Mouse (Mus musculus) embryonic facial prominence, embryonic 14.5 days (tissue): ENCODE results near the gene Ankib1. TPM values are rescaled to one million over a fixed set of nuclear protein-coding genes. Genes with fewer than 3 reads are reported as not detected.
"Not testable (repeated sequence)": the region's sequence is repeated elsewhere in the genome, so short reads cannot be mapped to it uniquely, and the experiment has no call there.

Experiments used
- ATAC-seq: fragments of 200-750 bp; cut with Nextera tagmentation; 2 replicates; pipeline ENCODE4 v1.8.0; 2017; ENCODE audit warnings: low read depth, moderate number of reproducible peaks, moderate TSS enrichment
- DNase-seq: peaks from one replicate; pipeline ENCODE4 v3.0.0-alpha.2; 2015; ENCODE audit warnings: low spot score
- H3K27ac ChIP-seq: fragments of 300-500 bp; sonication (generic); replicated peaks from 2 replicates; pipeline ENCODE4 v1.5.1; 2014; ENCODE audit warnings: low read depth, mild to moderate bottlenecking, low read length, moderate library complexity
- H3K27me3 ChIP-seq: fragments of 300-500 bp; sonication (generic); replicated peaks from 2 replicates; pipeline ENCODE4 v1.6.1; 2014; ENCODE audit warnings: low read length; ENCODE audit not compliant: control insufficient read depth, insufficient read depth
- H3K36me3 ChIP-seq: fragments of 300-500 bp; sonication (generic); 2 replicates; pipeline ENCODE4 v1.6.1; 2014; ENCODE audit warnings: low read length, mixed read lengths; ENCODE audit not compliant: control insufficient read depth, insufficient read depth
- H3K4me1 ChIP-seq: fragments of 300-500 bp; sonication (generic); 2 replicates; pipeline ENCODE4 v1.6.1; 2014; ENCODE audit warnings: antibody characterized with exemption, low read length; ENCODE audit not compliant: control insufficient read depth, insufficient read depth
- H3K4me2 ChIP-seq: fragments of 300-500 bp; sonication (generic); 2 replicates; pipeline ENCODE4 v1.6.1; 2014; ENCODE audit warnings: low read depth, mild to moderate bottlenecking, low read length, moderate library complexity, mixed read lengths
- H3K4me3 ChIP-seq: fragments of 300-500 bp; sonication (generic); 2 replicates; pipeline ENCODE4 v1.5.1; 2014; ENCODE audit warnings: low read depth, mild to moderate bottlenecking, low read length
- H3K9ac ChIP-seq: fragments of 300-500 bp; sonication (generic); 2 replicates; pipeline ENCODE4 v1.6.1; 2014; ENCODE audit warnings: low read depth, mild to moderate bottlenecking, low read length, moderate library complexity, mixed read lengths
- H3K9me3 ChIP-seq: fragments of 300-500 bp; sonication (generic); 2 replicates; pipeline ENCODE4 v1.6.1; 2016; ENCODE audit warnings: low read length; ENCODE audit not compliant: control insufficient read depth
- WGBS: fragments of 180-500 bp; shearing (Covaris S2); extraction: QIAGEN DNeasy Blood & Tissue Kit; methylation state at CpG from one replicate; pipeline ENCODE4 v1.1.7; 2014; 5-methylcytosine and 5-hydroxymethylcytosine counted together
- polyA plus RNA-seq: library from polyadenylated mRNA; unstranded; fragments of >200 nt; fragmentation: Nextera tagmentation; extraction: Ambion mirVana; gene quantifications from 2 replicates; pipeline ENCODE4 v1.2.1, GENCODE M21; 2014

Ankib1 gene
- polyA plus RNA-seq, 1 experiment from 2014 or later, result 13.2 TPM

- Histone ChIP-seq H3K9me3 (no peaks in the 10 kb centered on the region), H3K36me3 (no peaks in the 10 kb centered on the region), H3K9ac (no peak within 1 kb of the TSS), H3K4me3 (no peak within 1 kb of the TSS), H3K4me2 (no peak within 1 kb of the TSS), H3K4me1 (no peaks in the 10 kb centered on the region), H3K27ac (no peak within 1 kb of the TSS), H3K27me3 (no peaks in the 10 kb centered on the region)
- DNase-seq (no peak), ATAC-seq (no peak)
- 81% methylated on average over 5 of the region's 5 CpGs for WGBS
Observed at GRCm38 (mm10) chr5:3657085-3657484, 145.6 kb downstream of the Ankib1 start, which contains the start of gene Gatad1. TSS of gene Gatad1 (minus strand) at chr5:3657185.

GRCm38 (mm10) chr5:3653801-3654200, 148.9 kb downstream of the Ankib1 start:
- H3K27me3 ChIP-seq, result no peaks in the 10 kb centered on the region
- ATAC-seq (no peak), DNase-seq (no peak)
- H3K4me1 ChIP-seq, result no peaks in the 10 kb centered on the region
- no peak overlapping the region for H3K4me3 ChIP-seq
- 87% methylated on average over 4 of the region's 4 CpGs for WGBS
- H3K4me2 ChIP-seq, result no peak overlapping the region
- no peak overlapping the region for H3K27ac ChIP-seq
- no peaks in the 10 kb centered on the region for H3K36me3 ChIP-seq
- H3K9me3 ChIP-seq, result no peaks in the 10 kb centered on the region
- H3K9ac ChIP-seq, result no peak overlapping the region

GRCm38 (mm10) chr5:3652903-3653575, 149.7 kb downstream of the Ankib1 start:
- not testable (repeated sequence) for H3K4me2 ChIP-seq, ATAC-seq, H3K4me3 ChIP-seq, H3K9me3 ChIP-seq, H3K9ac ChIP-seq, DNase-seq, H3K4me1 ChIP-seq, H3K27ac ChIP-seq, H3K27me3 ChIP-seq, H3K36me3 ChIP-seq
- 93% methylated on average over 15 of the region's 25 CpGs for WGBS

- no peak for DNase-seq
- H3K27ac ChIP-seq, result no peak overlapping the region
- H3K9ac ChIP-seq, result no peak overlapping the region
- no peaks in the 10 kb centered on the region for H3K36me3 ChIP-seq
- H3K4me1 ChIP-seq, result no peaks in the 10 kb centered on the region
- H3K4me3 ChIP-seq, result no peak overlapping the region
- H3K9me3 ChIP-seq, result no peaks in the 10 kb centered on the region
- no peaks in the 10 kb centered on the region for H3K27me3 ChIP-seq
- H3K4me2 ChIP-seq, result no peak overlapping the region
- WGBS, result 81% methylated on average over 5 of the region's 5 CpGs
- ATAC-seq, result no peak
Observed at GRCm38 (mm10) chr5:3651621-3652020, 151.1 kb downstream of the Ankib1 start.

GRCm38 (mm10) chr5:3650881-3651280, 151.8 kb downstream of the Ankib1 start, which contains the start of gene Tmbim7:
TSS of gene Tmbim7 (plus strand) at chr5:3651181.
- Histone ChIP-seq H3K9ac (no peak within 1 kb of the TSS), H3K27ac (no peak within 1 kb of the TSS), H3K4me2 (no peak within 1 kb of the TSS), H3K27me3 (no peaks in the 10 kb centered on the region), H3K4me1 (no peaks in the 10 kb centered on the region), H3K36me3 (no peaks in the 10 kb centered on the region), H3K4me3 (no peak within 1 kb of the TSS), H3K9me3 (no peaks in the 10 kb centered on the region)
- 79% methylated on average over 6 of the region's 6 CpGs for WGBS
- no peak for ATAC-seq
- DNase-seq, result no peak

GRCm38 (mm10) chr5:3648849-3649210, 153.9 kb downstream of the Ankib1 start:
- Histone ChIP-seq H3K27me3 (no peaks in the 10 kb centered on the region), H3K4me3 (no peak overlapping the region), H3K4me2 (no peak overlapping the region), H3K9ac (no peak overlapping the region), H3K4me1 (0 out of 2 replicates have a peak, but pooled peaks cover 5% of the 10 kb centered on the region), H3K36me3 (peaks cover 12% of the 10 kb centered on the region), H3K9me3 (no peaks in the 10 kb centered on the region), H3K27ac (no peak overlapping the region)
- 72% methylated on average over 4 of the region's 4 CpGs for WGBS
- no peak for ATAC-seq
- DNase-seq, result no peak

- ATAC-seq (peak; percentile 7; the same call in 1 of the 2 replicates), DNase-seq (no peak)
- peak overlapping the region; percentile 68 for H3K4me2 ChIP-seq
- no peak overlapping the region for H3K9ac ChIP-seq
- H3K36me3 ChIP-seq, result peaks cover 15% of the 10 kb centered on the region
- H3K27me3 ChIP-seq, result no peaks in the 10 kb centered on the region
- peak overlapping the region; percentile 95 for H3K4me3 ChIP-seq
- H3K9me3 ChIP-seq, result no peaks in the 10 kb centered on the region
- 50% methylated on average over 4 of the region's 4 CpGs for WGBS
- H3K27ac ChIP-seq, result no peak overlapping the region
- H3K4me1 ChIP-seq, result 0 out of 2 replicates have a peak, but pooled peaks cover 5% of the 10 kb centered on the region
Observed at GRCm38 (mm10) chr5:3648206-3648848, 154.4 kb downstream of the Ankib1 start.

- WGBS, result no CpG with 5 or more reads among the region's 46 CpGs
- Histone ChIP-seq H3K27me3 (no peaks in the 10 kb centered on the region), H3K9ac (peak overlapping the region; percentile 88), H3K4me1 (0 out of 2 replicates have a peak, but pooled peaks cover 5% of the 10 kb centered on the region), H3K4me3 (peak overlapping the region; percentile 95), H3K27ac (peak overlapping the region; percentile 93), H3K36me3 (peaks cover 20% of the 10 kb centered on the region), H3K4me2 (peak overlapping the region; percentile 68), H3K9me3 (no peaks in the 10 kb centered on the region)
- peak; percentile 95 for ATAC-seq
- peak; percentile 94 for DNase-seq
Observed at GRCm38 (mm10) chr5:3647708-3648121, 155.0 kb downstream of the Ankib1 start.
